Mouse (Mus musculus): Measurements from ENCODE around the gene Gas2l2. TPM values are rescaled to one million over a fixed set of nuclear protein-coding genes. Genes with fewer than 3 reads are reported as not detected.

Gene Gas2l2
- polyA plus RNA-seq, 1 experiment, result not detected

GRCm38 (mm10) chr11:83443824-83444223 is 14.6 kb upstream of the Gas2l2 start:
- H3K4me3 ChIP-seq (ENCODE audit: control insufficient read depth, low read depth, low read length), result no peak overlapping the region
- H3K27me3 ChIP-seq (ENCODE audit: control insufficient read depth, insufficient read depth, low read length), result no peaks in the 10 kb centered on the region; the same call in 1 of the 2 replicates
- H3K36me3 ChIP-seq (ENCODE audit: control insufficient read depth, insufficient read depth, low read length), result no peaks in the 10 kb centered on the region
- peaks cover 25% of the 10 kb centered on the region for H3K4me1 ChIP-seq (ENCODE audit: control insufficient read depth, insufficient read depth, low read length)
- TF ChIP-seq POLR2A (IDR thresholded peaks at IDR 0.05; ENCODE audit: control insufficient read depth, low read depth, low read length) (no peak), CTCF (IDR thresholded peaks at IDR 0.05; ENCODE audit: control insufficient read depth, insufficient read depth, insufficient replicate concordance, low read depth, low read length) (no peak)
- no peak overlapping the region for H3K27ac ChIP-seq (ENCODE audit: control insufficient read depth, insufficient read depth, low read depth, low read length)

GRCm38 (mm10) chr11:83442596-83443267 is 13.5 kb upstream of the Gas2l2 start:
- H3K27me3 ChIP-seq (ENCODE audit: control insufficient read depth, insufficient read depth, low read length), result no peaks in the 10 kb centered on the region; the same call in 1 of the 2 replicates
- H3K4me3 ChIP-seq (ENCODE audit: control insufficient read depth, low read depth, low read length), result peak overlapping the region; percentile 26
- no peaks in the 10 kb centered on the region for H3K36me3 ChIP-seq (ENCODE audit: control insufficient read depth, insufficient read depth, low read length)
- TF ChIP-seq CTCF (IDR thresholded peaks at IDR 0.05; ENCODE audit: control insufficient read depth, insufficient read depth, insufficient replicate concordance, low read depth, low read length) (no peak), POLR2A (IDR thresholded peaks at IDR 0.05; ENCODE audit: control insufficient read depth, low read depth, low read length) (no peak)
- peaks cover 25% of the 10 kb centered on the region for H3K4me1 ChIP-seq (ENCODE audit: control insufficient read depth, insufficient read depth, low read length)
- no peak overlapping the region for H3K27ac ChIP-seq (ENCODE audit: control insufficient read depth, insufficient read depth, low read depth, low read length)

GRCm38 (mm10) chr11:83441235-83441634 is 12.0 kb upstream of the Gas2l2 start:
- TF ChIP-seq POLR2A (IDR thresholded peaks at IDR 0.05; ENCODE audit: control insufficient read depth, low read depth, low read length) (no peak), CTCF (IDR thresholded peaks at IDR 0.05; ENCODE audit: control insufficient read depth, insufficient read depth, insufficient replicate concordance, low read depth, low read length) (no peak)
- H3K27me3 ChIP-seq (ENCODE audit: control insufficient read depth, insufficient read depth, low read length), result no peaks in the 10 kb centered on the region; the same call in 1 of the 2 replicates
- H3K27ac ChIP-seq (ENCODE audit: control insufficient read depth, insufficient read depth, low read depth, low read length), result no peak overlapping the region
- peak overlapping the region; percentile 89 for H3K4me3 ChIP-seq (ENCODE audit: control insufficient read depth, low read depth, low read length)
- peaks cover 25% of the 10 kb centered on the region for H3K4me1 ChIP-seq (ENCODE audit: control insufficient read depth, insufficient read depth, low read length)
- H3K36me3 ChIP-seq (ENCODE audit: control insufficient read depth, insufficient read depth, low read length), result no peaks in the 10 kb centered on the region

GRCm38 (mm10) chr11:83440081-83441064 is 11.1 kb upstream of the Gas2l2 start:
- Histone ChIP-seq H3K4me1 (ENCODE audit: control insufficient read depth, insufficient read depth, low read length) (peaks cover 25% of the 10 kb centered on the region), H3K4me3 (ENCODE audit: control insufficient read depth, low read depth, low read length) (peak overlapping the region; percentile 89), H3K27ac (ENCODE audit: control insufficient read depth, insufficient read depth, low read depth, low read length) (no peak overlapping the region), H3K27me3 (ENCODE audit: control insufficient read depth, insufficient read depth, low read length) (no peaks in the 10 kb centered on the region; the same call in 1 of the 2 replicates), H3K36me3 (ENCODE audit: control insufficient read depth, insufficient read depth, low read length) (no peaks in the 10 kb centered on the region)
- TF ChIP-seq POLR2A (IDR thresholded peaks at IDR 0.05; ENCODE audit: control insufficient read depth, low read depth, low read length) (no peak), CTCF (IDR thresholded peaks at IDR 0.05; ENCODE audit: control insufficient read depth, insufficient read depth, insufficient replicate concordance, low read depth, low read length) (peak; percentile 99)

- no peaks in the 10 kb centered on the region; the same call in 1 of the 2 replicates for H3K27me3 ChIP-seq (ENCODE audit: control insufficient read depth, insufficient read depth, low read length)
- H3K27ac ChIP-seq (ENCODE audit: control insufficient read depth, insufficient read depth, low read depth, low read length), result no peak overlapping the region
- H3K4me3 ChIP-seq (ENCODE audit: control insufficient read depth, low read depth, low read length), result peak overlapping the region; percentile 89
Observed at GRCm38 (mm10) chr11:83439426-83440060, 10.3 kb upstream of the Gas2l2 start.

GRCm38 (mm10) chr11:83437377-83437776 is 8.1 kb upstream of the Gas2l2 start, which contains the start of gene 1700020L24Rik:
TSS of gene 1700020L24Rik (plus strand) at chr11:83437677.
- peak within 1 kb of the TSS; percentile 83 for H3K4me3 ChIP-seq (ENCODE audit: control insufficient read depth, low read depth, low read length)
- TF ChIP-seq POLR2A (IDR thresholded peaks at IDR 0.05; ENCODE audit: control insufficient read depth, low read depth, low read length) (no peak; the same call in 1 of the 2 replicates), CTCF (IDR thresholded peaks at IDR 0.05; ENCODE audit: control insufficient read depth, insufficient read depth, insufficient replicate concordance, low read depth, low read length) (no peak)
- H3K36me3 ChIP-seq (ENCODE audit: control insufficient read depth, insufficient read depth, low read length), result no peaks in the 10 kb centered on the region
- peaks cover 9% of the 10 kb centered on the region for H3K4me1 ChIP-seq (ENCODE audit: control insufficient read depth, insufficient read depth, low read length)
- H3K27ac ChIP-seq (ENCODE audit: control insufficient read depth, insufficient read depth, low read depth, low read length), result no peak within 1 kb of the TSS
- no peaks in the 10 kb centered on the region for H3K27me3 ChIP-seq (ENCODE audit: control insufficient read depth, insufficient read depth, low read length)

More at GRCm38 (mm10) chr11:83439426-83440060, 10.3 kb upstream of the Gas2l2 start:
- TF ChIP-seq POLR2A (IDR thresholded peaks at IDR 0.05; ENCODE audit: control insufficient read depth, low read depth, low read length), result no peak
- no peak for TF ChIP-seq CTCF (IDR thresholded peaks at IDR 0.05; ENCODE audit: control insufficient read depth, insufficient read depth, insufficient replicate concordance, low read depth, low read length)
- H3K36me3 ChIP-seq (ENCODE audit: control insufficient read depth, insufficient read depth, low read length), result no peaks in the 10 kb centered on the region
- peaks cover 21% of the 10 kb centered on the region for H3K4me1 ChIP-seq (ENCODE audit: control insufficient read depth, insufficient read depth, low read length)

All from testis, adult 2 months (tissue).